Mouse (Mus musculus) lung, postnatal 0 days (tissue): ENCODE data around the gene Tsen15. TPM values are rescaled to one million over a fixed set of nuclear protein-coding genes. Genes with fewer than 3 reads are reported as not detected.
"Not testable (repeated sequence)": the region's sequence is repeated elsewhere in the genome, so short reads cannot be mapped to it uniquely, and the experiment has no call there.

Experiments used
- ATAC-seq: fragments of 200-750 bp; cut with Nextera tagmentation; 2 replicates; pipeline ENCODE4 v1.8.0; 2017; ENCODE audit warnings: moderate library complexity
- DNase-seq: peaks from one replicate; pipeline ENCODE4 v3.0.0-alpha.2; 2016; ENCODE audit warnings: low spot score
- H3K27ac ChIP-seq: fragments of 300-500 bp; sonication (generic); 2 replicates; pipeline ENCODE4 v1.5.1; 2014; ENCODE audit warnings: antibody characterized with exemption, mild to moderate bottlenecking, low read length, mixed read lengths
- H3K27me3 ChIP-seq: fragments of 300-500 bp; sonication (generic); replicated peaks from 2 replicates; pipeline ENCODE4 v1.6.1; 2014; ENCODE audit warnings: low read length, mixed read lengths; ENCODE audit not compliant: insufficient read depth
- H3K36me3 ChIP-seq: fragments of 300-500 bp; sonication (generic); 2 replicates; pipeline ENCODE4 v1.6.1; 2014; ENCODE audit warnings: low read length, mixed read lengths; ENCODE audit not compliant: insufficient read depth
- H3K4me1 ChIP-seq: fragments of 300-500 bp; sonication (generic); 2 replicates; pipeline ENCODE4 v1.6.1; 2014; ENCODE audit warnings: antibody characterized with exemption, low read depth, low read length, mixed read lengths; ENCODE audit not compliant: insufficient read depth
- H3K4me2 ChIP-seq: fragments of 300-500 bp; sonication (generic); replicated peaks from 2 replicates; pipeline ENCODE4 v1.6.1; 2014; ENCODE audit warnings: low read depth, mild to moderate bottlenecking, low read length, moderate library complexity, mixed read lengths
- H3K4me3 ChIP-seq: fragments of 300-500 bp; sonication (generic); 2 replicates; pipeline ENCODE4 v1.5.1; 2014; ENCODE audit warnings: low read depth, low read length
- H3K9ac ChIP-seq: fragments of 300-500 bp; sonication (generic); replicated peaks from 2 replicates; pipeline ENCODE4 v1.6.1; 2014; ENCODE audit warnings: low read depth, mild to moderate bottlenecking
- H3K9me3 ChIP-seq: fragments of 300-500 bp; sonication (generic); 2 replicates; pipeline ENCODE4 v1.6.1; 2016; ENCODE audit warnings: low read length, mixed read lengths
- CTCF ChIP-seq: IDR thresholded peaks from 2 replicates; pipeline ENCODE4 v1.5.1; 2016; ENCODE audit warnings: antibody characterized with exemption, mild to moderate bottlenecking
- EP300 ChIP-seq: IDR thresholded peaks from 2 replicates; pipeline ENCODE4 v1.6.1; 2016; ENCODE audit warnings: antibody characterized with exemption, mild to moderate bottlenecking, control low read depth
- WGBS: fragments of 180-500 bp; shearing (Covaris S2); extraction: QIAGEN DNeasy Blood & Tissue Kit; methylation state at CpG from one replicate; pipeline ENCODE4 v1.1.7; 2014; 5-methylcytosine and 5-hydroxymethylcytosine counted together
- polyA plus RNA-seq: library from polyadenylated mRNA; unstranded; fragments of >200 nt; fragmentation: Nextera tagmentation; extraction: Ambion mirVana; gene quantifications from 2 replicates; pipeline ENCODE4 v1.2.1, GENCODE M21; 2015

The Tsen15 gene
- polyA plus RNA-seq, 1 experiment from 2014 or later, result 35.9 TPM

DNA sequence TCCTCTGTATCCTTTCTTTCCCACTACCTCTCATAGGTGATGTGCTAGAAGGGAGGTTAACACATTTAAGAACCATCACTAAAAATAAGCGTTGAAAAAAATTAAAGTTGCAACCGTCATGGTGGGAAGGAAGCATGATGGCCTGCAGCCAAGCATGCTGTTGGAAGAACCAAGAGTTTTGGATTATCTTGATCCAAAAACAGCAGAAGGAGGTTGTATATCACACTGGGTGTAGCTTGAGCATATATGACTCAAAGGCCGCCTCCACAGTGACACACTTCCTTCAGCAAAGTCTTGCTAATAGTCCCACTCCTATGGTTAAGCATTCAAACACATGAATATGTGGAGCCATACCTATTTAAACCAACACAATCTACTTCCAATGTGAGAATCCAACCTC is 7.6 kb upstream of the Tsen15 start:
- H3K9me3 ChIP-seq, result no peaks in the 10 kb centered on the region
- no peak overlapping the region for H3K9ac ChIP-seq
- no peaks in the 10 kb centered on the region for H3K4me1 ChIP-seq
- no peaks in the 10 kb centered on the region for H3K36me3 ChIP-seq
- ATAC-seq (no peak), DNase-seq (peak; percentile 6)
- H3K4me2 ChIP-seq, result no peak overlapping the region
- H3K4me3 ChIP-seq, result no peak overlapping the region
- no peak for TF ChIP-seq EP300
- no peak for TF ChIP-seq CTCF
- WGBS, result 79% methylated on average over 3 of the region's 3 CpGs
- H3K27me3 ChIP-seq, result no peaks in the 10 kb centered on the region
- no peak overlapping the region for H3K27ac ChIP-seq

DNA sequence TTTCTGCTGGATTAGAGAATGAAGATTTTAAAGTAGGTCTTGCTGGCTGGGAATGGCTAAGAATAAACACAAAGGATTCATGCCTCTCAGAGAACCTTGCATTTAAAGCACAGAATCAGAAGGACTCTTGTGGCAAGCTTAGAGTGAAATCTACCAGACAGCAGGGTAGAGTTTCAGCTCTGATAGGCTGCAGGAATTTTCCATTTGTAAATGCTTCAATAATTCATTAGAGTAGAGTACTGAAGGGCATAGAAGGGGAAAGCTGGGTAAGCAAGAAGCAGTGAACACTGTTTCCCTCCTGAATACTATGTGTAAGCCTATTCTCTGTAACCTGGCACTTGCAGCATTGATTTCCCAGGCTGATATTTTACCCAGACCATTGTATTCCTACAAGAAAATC is 2.8 kb upstream of the Tsen15 start:
- H3K9ac ChIP-seq, result no peak overlapping the region
- DNase-seq, result no peak
- H3K27me3 ChIP-seq, result no peaks in the 10 kb centered on the region
- H3K9me3 ChIP-seq, result no peaks in the 10 kb centered on the region
- no peak for TF ChIP-seq CTCF
- no peak for TF ChIP-seq EP300
- no peaks in the 10 kb centered on the region for H3K36me3 ChIP-seq
- H3K4me2 ChIP-seq, result no peak overlapping the region
- no peak overlapping the region for H3K4me3 ChIP-seq
- H3K4me1 ChIP-seq, result no peaks in the 10 kb centered on the region
- ATAC-seq, result no peak
- no peak overlapping the region for H3K27ac ChIP-seq

GRCm38 (mm10) chr1:152385693-152386092 is 795 bp downstream of the Tsen15 start:
- H3K27ac ChIP-seq, ATAC-seq, H3K27me3 ChIP-seq, H3K36me3 ChIP-seq, DNase-seq, H3K9me3 ChIP-seq, H3K4me1 ChIP-seq: not testable (repeated sequence)
- Histone ChIP-seq H3K9ac (peak overlapping the region; percentile 46; the same call in 1 of the 2 replicates), H3K4me2 (peak overlapping the region; percentile 69), H3K4me3 (peak overlapping the region; percentile 83)
- WGBS, result 23% methylated on average over 2 of the region's 4 CpGs

GRCm38 (mm10) chr1:152384589-152384988 is 1.9 kb downstream of the Tsen15 start:
- H3K27me3 ChIP-seq, result no peaks in the 10 kb centered on the region
- WGBS, result 93% methylated on average over 1 of the region's 1 CpGs
- no peaks in the 10 kb centered on the region for H3K9me3 ChIP-seq
- no peak overlapping the region for H3K27ac ChIP-seq
- ATAC-seq (no peak), DNase-seq (no peak)
- no peak overlapping the region for H3K9ac ChIP-seq
- H3K4me3 ChIP-seq, result no peak overlapping the region
- no peaks in the 10 kb centered on the region for H3K4me1 ChIP-seq
- TF ChIP-seq EP300 (no peak), CTCF (no peak)
- H3K36me3 ChIP-seq, result no peaks in the 10 kb centered on the region
- no peak overlapping the region for H3K4me2 ChIP-seq

DNA sequence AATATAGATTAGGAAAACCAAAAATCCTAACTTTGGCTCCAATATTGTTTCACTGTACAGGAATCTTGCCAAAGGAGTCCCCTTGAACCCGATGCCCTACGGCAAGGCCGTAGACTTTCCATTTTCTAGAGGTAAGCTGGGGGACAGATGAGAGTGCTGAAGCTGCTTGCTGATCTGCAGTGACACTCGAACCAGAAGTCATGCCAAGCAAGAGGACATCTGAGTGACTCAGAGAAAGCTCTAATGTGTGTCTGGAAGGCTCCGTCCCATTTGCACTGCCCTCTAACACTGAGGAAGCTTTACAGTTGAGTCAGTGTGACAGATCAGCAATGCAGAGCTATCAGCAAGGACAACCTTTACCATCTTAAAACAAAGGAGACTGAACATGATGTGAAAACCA is 8.2 kb downstream of the Tsen15 start:
- DNase-seq (no peak), ATAC-seq (no peak)
- Histone ChIP-seq H3K4me1 (no peaks in the 10 kb centered on the region), H3K9ac (no peak overlapping the region), H3K4me3 (no peak overlapping the region), H3K27ac (no peak overlapping the region), H3K9me3 (no peaks in the 10 kb centered on the region), H3K4me2 (no peak overlapping the region), H3K36me3 (no peaks in the 10 kb centered on the region), H3K27me3 (no peaks in the 10 kb centered on the region)
- TF ChIP-seq CTCF, result no peak
- no peak for TF ChIP-seq EP300
- 85% methylated on average over 5 of the region's 5 CpGs for WGBS

DNA sequence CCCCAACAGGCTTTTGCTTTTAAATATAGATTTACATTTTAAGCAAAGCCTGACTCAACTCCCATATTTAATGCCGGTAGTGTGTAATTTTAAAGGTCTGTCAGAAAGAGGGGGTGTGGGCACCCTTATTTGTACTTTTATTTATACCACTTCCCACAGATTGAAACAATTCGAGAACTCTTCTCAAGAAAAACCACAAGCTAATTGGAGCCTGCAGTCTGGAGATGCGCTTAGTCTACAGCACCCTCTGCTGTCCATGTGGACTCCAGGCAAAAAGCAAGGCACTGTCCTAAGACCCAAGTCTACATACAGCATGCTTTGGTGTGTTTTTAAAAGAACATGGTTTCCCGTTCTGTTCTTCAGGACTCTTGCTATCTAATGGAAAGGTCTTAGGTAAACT is 17.3 kb downstream of the Tsen15 start:
- peak; percentile 84 for DNase-seq
- H3K36me3 ChIP-seq, result no peaks in the 10 kb centered on the region
- H3K9me3 ChIP-seq, result no peaks in the 10 kb centered on the region
- H3K4me2 ChIP-seq, result no peak overlapping the region; the same call in 1 of the 2 replicates
- no peak overlapping the region for H3K4me3 ChIP-seq
- TF ChIP-seq CTCF (peak; percentile 90), EP300 (no peak)
- peak; percentile 68 for ATAC-seq
- H3K4me1 ChIP-seq, result no peaks in the 10 kb centered on the region; the same call in 1 of the 2 replicates
- no peak overlapping the region for H3K27ac ChIP-seq
- no peak overlapping the region for H3K9ac ChIP-seq
- no peaks in the 10 kb centered on the region for H3K27me3 ChIP-seq
- WGBS, result 16% methylated on average over 4 of the region's 4 CpGs
